Mouse (Mus musculus) C2C12 (cell line): ENCODE measurements at regions not wholly inside any gene's neighbourhood (a gene's known extent, or its start where the extent isn't known, plus 50 kb on each side); places are given as distances from the start of the nearest gene placed in this dataset.

Experiments used
- H3K27me3 ChIP-seq: one replicate; pipeline ENCODE4 v1.6.1; 2011; ENCODE audit not compliant: control insufficient read depth, insufficient read depth, insufficient read length
- H3K36me3 ChIP-seq: one replicate; pipeline ENCODE4 v1.6.1; 2011; ENCODE audit not compliant: control insufficient read depth, insufficient read depth
- H3K4me3 ChIP-seq: one replicate; pipeline ENCODE4 v1.5.1; 2011; ENCODE audit warnings: mild to moderate bottlenecking, control low read depth; ENCODE audit not compliant: poor library complexity, insufficient read depth, severe bottlenecking
- H3K79me2 ChIP-seq: one replicate; pipeline ENCODE4 v1.6.1; 2011; ENCODE audit not compliant: control insufficient read depth, insufficient read depth
- H3K79me3 ChIP-seq: one replicate; pipeline ENCODE4 v1.6.1; 2011; ENCODE audit warnings: low read depth, control low read depth
- H3ac ChIP-seq: one replicate; pipeline ENCODE3; 2011; ENCODE audit warnings: low read depth; ENCODE audit not compliant: control insufficient read depth, insufficient read length
- CEBPB ChIP-seq: IDR thresholded peaks from one replicate; pipeline ENCODE4 v1.6.1; 2011; ENCODE audit warnings: low read depth, mild to moderate bottlenecking, control low read depth, moderate library complexity
- CTCF ChIP-seq: IDR thresholded peaks from one replicate; pipeline ENCODE4 v1.5.1; 2011; ENCODE audit not compliant: control insufficient read depth, insufficient read depth, insufficient read length
- FOSL1 ChIP-seq: IDR thresholded peaks from one replicate; pipeline ENCODE4 v1.8.0; 2011; ENCODE audit warnings: mild to moderate bottlenecking, low read length; ENCODE audit not compliant: poor library complexity, insufficient read depth, severe bottlenecking
- MAX ChIP-seq: IDR thresholded peaks from one replicate; pipeline ENCODE4 v1.6.1; 2011; ENCODE audit warnings: mild to moderate bottlenecking, control low read depth
- MYOD1 ChIP-seq: IDR thresholded peaks from one replicate; pipeline ENCODE4 v1.6.1; 2011; ENCODE audit warnings: low read depth; ENCODE audit not compliant: control insufficient read depth, insufficient read length
- MYOG ChIP-seq: IDR thresholded peaks from one replicate; pipeline ENCODE4 v1.6.1; 2011; ENCODE audit not compliant: control insufficient read depth, insufficient read length; ENCODE audit errors: extremely low read depth
- USF1 ChIP-seq: IDR thresholded peaks from one replicate; pipeline ENCODE4 v1.6.1; 2011; ENCODE audit warnings: low read depth, mild to moderate bottlenecking, control low read depth, moderate library complexity

- TF ChIP-seq USF1 (no peak), CTCF (no peak), MYOG (no peak), FOSL1 (no peak), MYOD1 (no peak), MAX (no peak), CEBPB (no peak)
- no peak overlapping the region for H3K4me3 ChIP-seq
- peaks cover 15% of the 10 kb centered on the region for H3K27me3 ChIP-seq
Observed at GRCm38 (mm10) chr7:133203933-133204332, 79.8 kb upstream of the Ctbp2 start.

GRCm38 (mm10) chr7:133202092-133202880, 78.1 kb upstream of the Ctbp2 start:
- Histone ChIP-seq H3K79me2 (no peaks in the 10 kb centered on the region), H3K36me3 (no peaks in the 10 kb centered on the region), H3K27me3 (peaks cover 23% of the 10 kb centered on the region), H3ac (no peak overlapping the region), H3K79me3 (no peaks in the 10 kb centered on the region), H3K4me3 (no peak overlapping the region)
- no peak for TF ChIP-seq MAX
- TF ChIP-seq CTCF = no peak
- no peak for TF ChIP-seq FOSL1
- no peak for TF ChIP-seq MYOG
- TF ChIP-seq CEBPB = no peak
- TF ChIP-seq USF1 = no peak
- TF ChIP-seq MYOD1 = no peak

More at GRCm38 (mm10) chr7:133203933-133204332, 79.8 kb upstream of the Ctbp2 start:
- H3K36me3 ChIP-seq = no peaks in the 10 kb centered on the region
- no peaks in the 10 kb centered on the region for H3K79me2 ChIP-seq
- no peak overlapping the region for H3ac ChIP-seq
- H3K79me3 ChIP-seq = no peaks in the 10 kb centered on the region

- TF ChIP-seq CTCF (no peak), MYOG (no peak), USF1 (no peak), CEBPB (no peak), MAX (no peak), FOSL1 (no peak), MYOD1 (no peak)
- Histone ChIP-seq H3K4me3 (no peak overlapping the region), H3K79me2 (no peaks in the 10 kb centered on the region), H3K36me3 (no peaks in the 10 kb centered on the region), H3K27me3 (peaks cover 21% of the 10 kb centered on the region), H3ac (no peak overlapping the region), H3K79me3 (no peaks in the 10 kb centered on the region)
Observed at GRCm38 (mm10) chr7:133199046-133199445, 74.9 kb upstream of the Ctbp2 start.

GRCm38 (mm10) chr7:133189880-133190462, 65.8 kb upstream of the Ctbp2 start:
- Histone ChIP-seq H3K4me3 (no peak overlapping the region), H3K79me3 (no peaks in the 10 kb centered on the region), H3K79me2 (no peaks in the 10 kb centered on the region), H3K36me3 (no peaks in the 10 kb centered on the region), H3K27me3 (peaks cover 14% of the 10 kb centered on the region), H3ac (no peak overlapping the region)
- no peak for TF ChIP-seq CTCF
- no peak for TF ChIP-seq CEBPB
- no peak for TF ChIP-seq MYOG
- TF ChIP-seq FOSL1 = no peak
- TF ChIP-seq USF1 = no peak
- TF ChIP-seq MYOD1 = no peak
- no peak for TF ChIP-seq MAX

- Histone ChIP-seq H3K4me3 (no peak overlapping the region), H3K79me2 (no peaks in the 10 kb centered on the region), H3ac (no peak overlapping the region), H3K79me3 (no peaks in the 10 kb centered on the region), H3K36me3 (no peaks in the 10 kb centered on the region), H3K27me3 (no peaks in the 10 kb centered on the region)
- TF ChIP-seq USF1 = no peak
- no peak for TF ChIP-seq FOSL1
- no peak for TF ChIP-seq CEBPB
- TF ChIP-seq CTCF = peak; percentile 30
Observed at GRCm38 (mm10) chr7:133185931-133186601, 61.9 kb upstream of the Ctbp2 start.
